Mouse (Mus musculus) kidney, adult 2 months (tissue): ENCODE results near the gene Gm5800. TPM values are rescaled to one million over a fixed set of nuclear protein-coding genes. Genes with fewer than 3 reads are reported as not detected.
"Not testable (repeated sequence)": the region's sequence is repeated elsewhere in the genome, so short reads cannot be mapped to it uniquely, and the experiment has no call there.

Experiments
- DNase-seq: peaks from one replicate; pipeline ENCODE4 v3.0.0; 2021
- H3K27ac ChIP-seq: fragments of 200-500 bp; 2 replicates; pipeline ENCODE4 v1.5.1; 2012; ENCODE audit warnings: low read depth, low read length, control low read depth, inconsistent platforms; ENCODE audit not compliant: insufficient read depth
- H3K27me3 ChIP-seq: fragments of 200-500 bp; replicated peaks from 2 replicates; pipeline ENCODE4 v1.6.1; 2012; ENCODE audit warnings: mild to moderate bottlenecking, moderate library complexity, low read length, inconsistent platforms; ENCODE audit not compliant: control insufficient read depth, insufficient read depth
- H3K36me3 ChIP-seq: fragments of 200-500 bp; 2 replicates; pipeline ENCODE4 v1.6.1; 2012; ENCODE audit warnings: mild to moderate bottlenecking, moderate library complexity, low read length, inconsistent platforms; ENCODE audit not compliant: control insufficient read depth, insufficient read depth
- H3K4me1 ChIP-seq: fragments of 200-500 bp; 2 replicates; pipeline ENCODE4 v1.6.1; 2011; ENCODE audit warnings: low read length; ENCODE audit not compliant: control insufficient read depth, insufficient read depth
- H3K4me3 ChIP-seq: fragments of 200-500 bp; 2 replicates; pipeline ENCODE4 v1.5.1; 2011; ENCODE audit warnings: mild to moderate bottlenecking, low read depth, low read length, control low read depth; ENCODE audit not compliant: insufficient read depth
- CTCF ChIP-seq: fragments of 200-500 bp; conservative IDR thresholded peaks from 2 replicates; pipeline ENCODE4 v1.5.1; 2011; ENCODE audit warnings: low read depth, mild to moderate bottlenecking, control low read depth, low read length, moderate library complexity, mixed read lengths; ENCODE audit not compliant: insufficient read depth, insufficient read length
- POLR2A ChIP-seq: fragments of 200-500 bp; IDR thresholded peaks from one replicate; pipeline ENCODE4 v1.6.1; 2011; ENCODE audit warnings: low read depth, low read length, control low read depth
- WGBS: fragments of 180-500 bp; shearing (Covaris S2); methylation state at CpG from one replicate; pipeline ENCODE4 v1.1.7; 2018; 5-methylcytosine and 5-hydroxymethylcytosine counted together
- polyA plus RNA-seq: library from polyadenylated mRNA; depleted of rRNA; stranded (reverse); fragments of >200 nt; gene quantifications from 2 replicates; pipeline ENCODE4 v1.2.3, GENCODE M21; 2012; rRNA removed

Gm5800 gene
- not detected in 2 replicates for polyA plus RNA-seq

GRCm38 (mm10) chr14:51717083-51717482, at the start of gene Gm5800:
Gene Gm5800 (minus strand): TSS chr14:51717183.
- Histone ChIP-seq H3K4me3 (no peak within 1 kb of the TSS), H3K27me3 (no peaks in the 10 kb centered on the region), H3K4me1 (no peaks in the 10 kb centered on the region), H3K27ac (no peak within 1 kb of the TSS), H3K36me3 (no peaks in the 10 kb centered on the region)
- 47% methylated on average over 1 of the region's 1 CpGs for WGBS
- TF ChIP-seq CTCF (no peak), POLR2A (no peak)
- DNase-seq, result no peak

DNA sequence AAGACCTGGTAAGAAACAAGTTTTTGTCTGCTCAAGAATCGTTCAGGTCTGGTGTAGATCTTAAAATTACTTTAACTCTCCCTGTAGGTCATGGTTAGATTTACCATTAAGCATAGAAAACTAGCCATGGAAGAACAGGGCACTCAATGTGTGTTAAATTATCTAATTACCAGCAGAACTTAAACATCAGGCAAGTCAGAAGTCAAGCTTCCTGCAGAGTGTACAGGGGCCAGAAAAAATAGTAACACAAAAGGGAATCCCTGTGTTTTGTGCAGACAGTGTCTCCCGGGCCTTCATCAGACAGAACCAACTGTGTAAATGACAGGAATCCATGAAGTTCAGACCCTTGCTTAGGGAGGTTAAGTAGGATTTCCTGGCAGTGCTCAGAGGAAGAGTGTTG, 39.0 kb upstream of the Gm5800 start:
- Histone ChIP-seq H3K27me3 (no peaks in the 10 kb centered on the region), H3K36me3 (no peaks in the 10 kb centered on the region), H3K4me1 (no peaks in the 10 kb centered on the region), H3K27ac (no peak overlapping the region), H3K4me3 (no peak overlapping the region)
- TF ChIP-seq CTCF, result no peak
- TF ChIP-seq POLR2A, result no peak
- no peak for DNase-seq
- 72% methylated on average over 2 of the region's 2 CpGs for WGBS

DNA sequence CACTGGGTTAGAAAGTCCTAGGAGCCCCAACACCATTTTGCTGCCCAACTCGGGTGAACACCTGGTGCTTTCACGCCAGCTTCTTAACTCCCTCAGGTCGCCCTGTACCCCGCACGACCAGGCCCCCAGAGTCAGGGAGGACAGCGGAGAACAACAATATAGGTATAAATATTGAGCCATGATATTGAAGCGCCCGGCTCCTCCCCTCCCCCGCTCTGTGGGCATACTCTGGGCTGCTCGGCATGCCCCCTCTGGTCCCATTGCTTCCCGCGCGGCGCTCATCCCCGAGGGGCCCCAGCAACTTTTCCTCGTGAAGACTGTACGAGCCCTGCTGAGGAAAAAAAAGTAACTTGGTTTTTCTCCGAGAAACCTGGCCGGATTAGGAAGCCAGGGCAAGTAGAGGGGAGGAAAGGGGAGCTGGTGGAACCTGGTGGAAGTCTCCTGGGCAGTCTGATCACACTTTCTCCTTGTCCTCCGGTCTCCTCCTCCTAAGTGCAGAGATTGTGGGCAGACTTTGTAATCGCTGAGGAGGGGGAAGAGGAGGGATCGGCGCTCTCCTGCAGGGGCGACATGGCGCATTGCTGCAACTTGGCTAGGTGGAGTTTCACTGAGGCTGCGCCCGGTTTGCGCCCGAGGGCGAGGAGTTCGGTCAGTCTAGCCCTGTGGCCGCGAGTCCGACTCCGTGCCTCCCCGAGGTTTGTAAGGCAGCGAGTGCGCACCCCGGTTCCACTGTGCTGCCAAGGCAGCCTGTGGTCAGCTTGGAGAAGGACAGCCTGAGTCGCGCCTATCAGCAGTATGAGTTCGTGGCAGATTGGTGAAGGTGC, 23.6 kb upstream of the Gm5800 start:
- under 1% methylated on average over 42 of the region's 42 CpGs for WGBS
- no peak for DNase-seq
- H3K4me3 ChIP-seq, result no peak overlapping the region
- no peaks in the 10 kb centered on the region; the same call in 1 of the 2 replicates for H3K27me3 ChIP-seq
- H3K4me1 ChIP-seq, result no peaks in the 10 kb centered on the region
- TF ChIP-seq POLR2A (no peak), CTCF (no peak)
- H3K27ac ChIP-seq, result no peak overlapping the region
- H3K36me3 ChIP-seq, result no peaks in the 10 kb centered on the region

DNA sequence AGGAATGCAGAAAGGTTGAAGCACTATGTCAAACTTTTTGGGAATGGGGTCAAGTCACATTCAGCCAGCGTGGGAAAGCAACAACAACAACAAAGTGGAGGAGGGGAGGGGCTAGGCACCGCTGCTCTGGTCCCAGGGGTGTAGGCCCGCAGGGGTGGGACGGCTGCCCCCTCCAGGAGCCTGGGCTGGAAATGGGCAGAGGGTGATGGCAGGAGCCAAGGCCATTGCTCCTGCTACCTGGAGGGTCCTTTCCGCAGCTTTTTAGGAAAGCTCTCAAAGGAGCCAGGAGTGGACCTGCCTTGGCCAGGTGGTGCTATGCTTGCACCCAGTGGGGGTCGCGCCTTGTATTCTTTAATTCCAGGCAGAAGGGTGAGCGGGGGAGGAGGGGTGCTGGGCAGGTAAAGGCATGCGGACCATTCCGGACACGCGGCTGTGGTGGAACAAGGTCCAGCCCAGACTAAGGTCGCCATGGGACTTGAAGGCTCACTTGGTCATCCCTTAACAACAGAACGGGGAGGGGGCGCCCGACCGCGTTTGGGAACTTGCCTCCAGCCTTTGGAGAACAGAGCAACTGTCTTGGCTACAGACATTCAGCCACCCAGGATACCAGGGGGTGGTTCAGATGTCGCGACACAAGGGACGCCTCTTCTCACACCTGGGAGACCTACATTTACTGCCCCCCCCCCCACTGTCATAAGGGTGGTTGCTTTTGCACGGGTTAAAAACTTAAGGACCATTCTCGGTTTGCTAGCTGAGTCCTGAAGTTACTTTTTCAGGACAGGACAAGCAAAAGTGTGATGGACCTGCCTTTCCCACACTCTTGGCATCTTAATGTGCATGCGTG, 22.4 kb upstream of the Gm5800 start:
- WGBS, result under 1% methylated on average over 23 of the region's 24 CpGs
- no peak overlapping the region for H3K27ac ChIP-seq
- H3K36me3 ChIP-seq, result no peaks in the 10 kb centered on the region
- no peaks in the 10 kb centered on the region; the same call in 1 of the 2 replicates for H3K27me3 ChIP-seq
- TF ChIP-seq CTCF, result no peak
- TF ChIP-seq POLR2A, result no peak
- no peaks in the 10 kb centered on the region for H3K4me1 ChIP-seq
- no peak for DNase-seq
- no peak overlapping the region for H3K4me3 ChIP-seq

DNA sequence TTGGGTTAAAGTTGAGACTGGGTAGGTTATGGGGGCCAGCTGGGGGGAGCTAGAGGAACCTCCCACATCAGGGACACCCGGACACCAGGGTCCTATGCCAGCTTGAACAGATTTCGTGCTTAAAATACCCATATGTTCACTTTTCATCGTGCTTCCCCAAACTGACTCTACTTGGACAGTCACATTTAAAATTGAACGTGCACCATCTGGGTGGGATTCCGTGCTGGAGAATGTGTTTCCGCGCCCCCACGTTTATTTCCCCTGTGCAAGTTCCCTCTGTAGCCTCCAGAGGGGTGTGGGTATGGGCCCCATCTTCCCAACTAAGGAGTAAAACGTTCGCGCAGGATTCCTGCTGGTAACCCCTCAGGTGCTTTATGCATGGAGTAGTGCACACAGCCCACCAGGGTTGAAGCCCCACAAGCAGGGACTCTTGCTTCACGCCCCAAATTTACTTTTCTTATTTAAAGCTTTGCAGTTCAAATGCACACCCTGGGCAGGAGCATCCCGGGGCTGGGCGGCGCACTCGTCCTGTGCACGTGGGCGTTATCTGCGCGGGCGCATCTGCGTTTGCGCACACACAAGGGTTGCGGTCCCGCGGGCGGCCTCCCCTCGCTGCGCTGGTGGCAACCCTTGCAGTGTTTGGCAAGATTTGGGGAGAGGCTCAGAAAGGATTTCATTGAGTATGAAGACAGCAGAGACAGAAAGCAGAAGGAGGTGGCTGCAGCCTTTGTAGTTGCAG, 21.6 kb upstream of the Gm5800 start:
- no peak for DNase-seq
- WGBS, result 3% methylated on average over 29 of the region's 29 CpGs
- no peak overlapping the region for H3K4me3 ChIP-seq
- no peaks in the 10 kb centered on the region for H3K4me1 ChIP-seq
- TF ChIP-seq CTCF (no peak), POLR2A (no peak)
- no peaks in the 10 kb centered on the region; the same call in 1 of the 2 replicates for H3K27me3 ChIP-seq
- H3K36me3 ChIP-seq, result no peaks in the 10 kb centered on the region
- H3K27ac ChIP-seq, result no peak overlapping the region

DNA sequence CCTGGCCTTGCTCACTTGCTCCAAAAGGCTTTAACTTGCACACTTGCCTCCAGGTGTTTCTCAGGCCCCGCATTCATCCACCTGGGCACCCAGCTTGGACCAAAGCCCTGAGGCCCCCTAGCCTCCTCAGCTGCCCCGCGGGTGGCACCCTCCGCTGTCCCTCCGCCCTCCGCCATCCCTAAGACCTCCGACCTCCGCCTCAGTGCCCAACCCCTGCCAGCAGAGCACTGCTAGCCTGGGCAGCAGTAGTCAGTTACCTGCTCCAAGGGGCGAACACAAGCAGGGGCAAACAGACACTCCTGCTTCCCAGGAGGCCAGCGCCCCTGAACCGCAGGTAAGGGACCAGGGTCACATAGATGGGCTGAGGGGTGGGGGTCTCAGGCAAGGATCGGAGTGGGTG, 21.0 kb upstream of the Gm5800 start:
- WGBS, result 17% methylated on average over 12 of the region's 12 CpGs
- Histone ChIP-seq H3K4me1 (no peaks in the 10 kb centered on the region), H3K27me3 (no peaks in the 10 kb centered on the region; the same call in 1 of the 2 replicates), H3K36me3 (no peaks in the 10 kb centered on the region), H3K27ac (no peak overlapping the region), H3K4me3 (no peak overlapping the region)
- DNase-seq, result no peak
- no peak for TF ChIP-seq POLR2A
- TF ChIP-seq CTCF, result no peak

GRCm38 (mm10) chr14:51695368-51695767, 21.6 kb downstream of the Gm5800 start, which contains the start of gene Gm17079:
Gene Gm17079 (minus strand): TSS chr14:51695468.
- 86% methylated on average over 1 of the region's 2 CpGs for WGBS
- not testable (repeated sequence) for H3K36me3 ChIP-seq, H3K27me3 ChIP-seq

More at GRCm38 (mm10) chr14:51695368-51695767, 21.6 kb downstream of the Gm5800 start, which contains the start of gene Gm17079:
- DNase-seq, H3K27ac ChIP-seq, H3K4me3 ChIP-seq, H3K4me1 ChIP-seq: not testable (repeated sequence)
